Mouse (Mus musculus): ENCODE results near the gene Zfp119b. TPM values are rescaled to one million over a fixed set of nuclear protein-coding genes. Genes with fewer than 3 reads are reported as not detected.

Zfp119b gene
- polyA plus RNA-seq, 1 experiment from 2014 or later = 5.0 TPM

DNA sequence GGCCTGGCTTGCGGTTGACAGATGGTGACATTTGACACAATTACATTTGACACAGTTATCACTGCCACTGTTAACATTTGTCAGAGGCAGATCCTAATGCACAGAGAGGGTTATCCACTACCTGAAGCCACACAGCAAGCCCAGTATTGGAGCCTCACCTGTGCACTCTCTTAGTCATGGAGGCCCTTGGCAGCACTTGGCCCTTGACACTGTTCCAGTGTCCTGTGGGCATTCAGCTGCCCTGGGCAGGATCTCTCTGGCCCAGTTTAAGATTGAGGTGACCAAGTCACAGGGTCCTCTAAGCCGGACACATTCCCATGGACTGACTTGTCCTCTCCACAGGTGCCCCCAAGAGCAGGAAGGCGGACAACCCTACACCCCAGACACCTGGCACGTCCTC, 17.9 kb upstream of the Zfp119b start:
- 93% methylated on average over 4 of the region's 4 CpGs for WGBS
- Histone ChIP-seq H3K4me1 (replicated peaks) (peaks cover 12% of the 10 kb centered on the region), H3K27ac (no peak overlapping the region), H3K27me3 (peaks cover 5% of the 10 kb centered on the region; the same call in 1 of the 2 replicates), H3K9me3 (no peaks in the 10 kb centered on the region), H3K9ac (replicated peaks) (no peak overlapping the region), H3K4me2 (no peak overlapping the region), H3K4me3 (replicated peaks) (no peak overlapping the region), H3K36me3 (peaks cover 59% of the 10 kb centered on the region)
- no peak for ATAC-seq (ENCODE audit: insufficient number of reproducible peaks, insufficient read depth, low FRiP score, low TSS enrichment, low read depth)

DNA sequence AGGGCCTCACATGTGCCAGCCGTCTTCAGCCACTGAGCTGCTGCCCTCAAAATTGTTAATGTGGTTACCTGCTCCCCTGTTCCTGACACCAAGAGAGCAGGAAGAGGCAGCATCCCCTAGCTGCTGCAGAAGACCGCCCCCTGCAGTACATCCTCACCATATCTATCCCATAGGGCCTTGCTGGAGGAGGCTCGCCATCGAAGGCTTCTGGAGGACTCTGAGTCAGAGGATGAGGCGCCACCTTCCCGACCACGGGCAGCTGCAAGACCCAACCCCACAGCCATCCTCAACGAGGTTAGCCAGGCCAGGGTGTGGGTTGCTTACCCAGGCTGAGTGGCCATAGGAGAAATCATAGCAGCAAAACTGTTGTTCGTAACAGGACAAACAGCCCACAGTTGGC, 15.7 kb upstream of the Zfp119b start:
- no peak overlapping the region for H3K9ac ChIP-seq (replicated peaks)
- no peak overlapping the region for H3K27ac ChIP-seq
- H3K9me3 ChIP-seq = no peaks in the 10 kb centered on the region
- 81% methylated on average over 9 of the region's 9 CpGs for WGBS
- H3K4me2 ChIP-seq = no peak overlapping the region
- H3K36me3 ChIP-seq = peaks cover 75% of the 10 kb centered on the region
- H3K4me1 ChIP-seq (replicated peaks) = no peaks in the 10 kb centered on the region; the same call in 1 of the 2 replicates
- no peaks in the 10 kb centered on the region for H3K27me3 ChIP-seq
- H3K4me3 ChIP-seq (replicated peaks) = no peak overlapping the region
- no peak for ATAC-seq (ENCODE audit: insufficient number of reproducible peaks, insufficient read depth, low FRiP score, low TSS enrichment, low read depth)

- Histone ChIP-seq H3K9me3 (no peaks in the 10 kb centered on the region), H3K27ac (no peak overlapping the region), H3K4me2 (no peak overlapping the region), H3K9ac (replicated peaks) (no peak overlapping the region), H3K27me3 (no peaks in the 10 kb centered on the region), H3K36me3 (peaks cover 75% of the 10 kb centered on the region), H3K4me3 (replicated peaks) (no peak overlapping the region), H3K4me1 (replicated peaks) (peaks cover 5% of the 10 kb centered on the region)
- no peak for ATAC-seq (ENCODE audit: insufficient number of reproducible peaks, insufficient read depth, low FRiP score, low TSS enrichment, low read depth)
- WGBS = 90% methylated on average over 10 of the region's 10 CpGs
These were observed 15.2 kb upstream of the Zfp119b start for GRCm38 (mm10) chr17:55964496-55964895.

DNA sequence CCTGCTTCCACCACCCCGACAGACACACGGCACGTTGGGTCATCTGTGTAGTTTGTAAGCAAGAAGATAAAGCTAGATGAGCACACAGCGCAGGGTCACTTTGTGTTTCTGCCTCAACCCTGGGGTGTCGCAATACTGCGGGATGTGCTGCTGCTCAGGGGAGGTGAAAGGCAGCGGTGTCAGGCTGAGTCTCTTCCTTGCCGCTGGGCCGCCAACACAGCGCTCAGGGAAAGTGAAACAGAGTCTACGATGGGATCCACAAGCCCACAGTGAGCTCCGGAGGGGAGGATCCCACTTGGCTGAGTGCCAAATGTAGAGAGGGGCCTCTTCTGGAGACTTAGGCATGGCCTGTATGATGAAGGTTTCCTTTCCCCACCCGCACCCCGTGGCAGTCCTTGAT, 13.9 kb upstream of the Zfp119b start:
- H3K9ac ChIP-seq (replicated peaks) = no peak overlapping the region
- H3K36me3 ChIP-seq = peaks cover 71% of the 10 kb centered on the region
- no peak overlapping the region for H3K27ac ChIP-seq
- no peaks in the 10 kb centered on the region for H3K27me3 ChIP-seq
- 82% methylated on average over 14 of the region's 14 CpGs for WGBS
- H3K4me3 ChIP-seq (replicated peaks) = no peak overlapping the region
- H3K4me1 ChIP-seq (replicated peaks) = peaks cover 9% of the 10 kb centered on the region
- ATAC-seq (ENCODE audit: insufficient number of reproducible peaks, insufficient read depth, low FRiP score, low TSS enrichment, low read depth) = no peak
- H3K4me2 ChIP-seq = no peak overlapping the region
- no peaks in the 10 kb centered on the region for H3K9me3 ChIP-seq

DNA sequence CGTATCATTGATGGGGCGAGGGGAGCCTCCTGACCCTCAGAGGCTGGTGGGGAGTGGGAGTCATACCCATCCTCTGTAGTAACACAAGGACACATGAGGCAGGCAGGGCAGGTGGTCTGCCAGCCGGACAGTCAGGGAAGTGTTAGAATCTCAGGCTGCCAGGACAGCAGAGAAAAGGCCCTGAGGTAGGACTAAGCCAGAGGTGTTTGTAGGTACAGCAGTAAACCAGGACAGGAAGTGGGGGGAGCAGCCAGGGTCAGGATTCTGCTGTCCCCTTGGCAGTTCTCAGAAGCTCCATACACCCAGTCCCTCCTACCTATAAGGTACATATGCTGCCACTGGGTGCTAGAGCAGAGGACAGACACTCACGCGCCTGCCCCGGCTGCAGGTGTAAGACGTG, 12.3 kb upstream of the Zfp119b start:
- Histone ChIP-seq H3K4me3 (replicated peaks) (no peak overlapping the region), H3K4me2 (no peak overlapping the region), H3K36me3 (peaks cover 55% of the 10 kb centered on the region), H3K9me3 (no peaks in the 10 kb centered on the region), H3K27me3 (no peaks in the 10 kb centered on the region), H3K4me1 (replicated peaks) (peaks cover 17% of the 10 kb centered on the region), H3K27ac (no peak overlapping the region), H3K9ac (replicated peaks) (no peak overlapping the region)
- 87% methylated on average over 7 of the region's 7 CpGs for WGBS
- no peak for ATAC-seq (ENCODE audit: insufficient number of reproducible peaks, insufficient read depth, low FRiP score, low TSS enrichment, low read depth)

DNA sequence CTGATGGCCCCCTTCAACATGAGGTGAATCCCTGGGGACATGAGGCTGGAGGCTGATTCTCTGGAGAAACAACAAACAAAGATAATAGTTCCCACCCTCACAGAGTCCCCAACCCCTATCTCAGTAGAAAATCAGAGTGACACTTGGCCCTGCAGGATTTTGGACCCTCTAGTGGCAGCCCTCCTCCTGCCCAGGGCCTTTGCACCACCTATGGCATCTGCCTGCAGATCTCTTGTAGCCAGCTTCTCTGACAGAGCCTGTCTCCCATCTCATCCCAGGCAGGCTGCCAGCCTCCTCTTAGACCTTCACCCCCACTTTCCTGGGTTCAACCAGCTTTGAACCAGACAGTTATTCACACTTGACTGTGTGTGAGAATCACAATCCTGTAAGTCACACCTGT, 11.5 kb upstream of the Zfp119b start:
- H3K4me2 ChIP-seq = no peak overlapping the region
- no peak overlapping the region for H3K4me3 ChIP-seq (replicated peaks)
- H3K9ac ChIP-seq (replicated peaks) = no peak overlapping the region
- no peaks in the 10 kb centered on the region for H3K27me3 ChIP-seq
- ATAC-seq (ENCODE audit: insufficient number of reproducible peaks, insufficient read depth, low FRiP score, low TSS enrichment, low read depth) = no peak
- no peak overlapping the region for H3K27ac ChIP-seq
- peaks cover 24% of the 10 kb centered on the region for H3K4me1 ChIP-seq (replicated peaks)
- H3K9me3 ChIP-seq = no peaks in the 10 kb centered on the region
- peaks cover 48% of the 10 kb centered on the region for H3K36me3 ChIP-seq

GRCm38 (mm10) chr17:55959946-55960740, 10.8 kb upstream of the Zfp119b start:
- Histone ChIP-seq H3K27me3 (peaks cover 3% of the 10 kb centered on the region), H3K9ac (replicated peaks) (peak overlapping the region; percentile 18; the same call in 1 of the 2 replicates), H3K4me2 (peak overlapping the region; percentile 79), H3K4me1 (replicated peaks) (peaks cover 24% of the 10 kb centered on the region), H3K36me3 (peaks cover 43% of the 10 kb centered on the region), H3K27ac (no peak overlapping the region), H3K4me3 (replicated peaks) (peak overlapping the region; percentile 53), H3K9me3 (no peaks in the 10 kb centered on the region)
- no peak for ATAC-seq (ENCODE audit: insufficient number of reproducible peaks, insufficient read depth, low FRiP score, low TSS enrichment, low read depth)
- WGBS = 76% methylated on average over 10 of the region's 10 CpGs

GRCm38 (mm10) chr17:55958918-55959728, 9.8 kb upstream of the Zfp119b start, which contains the start of gene Yju2:
Yju2 (plus strand) TSS chr17:55959099.
- under 1% methylated on average over 46 of the region's 46 CpGs for WGBS
- peaks cover 13% of the 10 kb centered on the region for H3K27me3 ChIP-seq
- H3K9me3 ChIP-seq = no peaks in the 10 kb centered on the region
- H3K36me3 ChIP-seq = peaks cover 33% of the 10 kb centered on the region
- peak within 1 kb of the TSS; percentile 94 for H3K27ac ChIP-seq
- peaks cover 24% of the 10 kb centered on the region for H3K4me1 ChIP-seq (replicated peaks)
- peak within 1 kb of the TSS; percentile 79 for H3K4me2 ChIP-seq
- H3K9ac ChIP-seq (replicated peaks) = peak within 1 kb of the TSS; percentile 57
- peak within 1 kb of the TSS; percentile 53 for H3K4me3 ChIP-seq (replicated peaks)
- ATAC-seq (ENCODE audit: insufficient number of reproducible peaks, insufficient read depth, low FRiP score, low TSS enrichment, low read depth) = peak; percentile 83

GRCm38 (mm10) chr17:55958584-55958886, 9.2 kb upstream of the Zfp119b start:
- peaks cover 24% of the 10 kb centered on the region for H3K4me1 ChIP-seq (replicated peaks)
- H3K9ac ChIP-seq (replicated peaks) = peak overlapping the region; percentile 52
- H3K27me3 ChIP-seq = peaks cover 18% of the 10 kb centered on the region
- no peaks in the 10 kb centered on the region for H3K9me3 ChIP-seq
- peaks cover 27% of the 10 kb centered on the region for H3K36me3 ChIP-seq
- 26% methylated on average over 2 of the region's 2 CpGs for WGBS
- peak overlapping the region; percentile 79 for H3K4me2 ChIP-seq
- peak overlapping the region; percentile 94 for H3K27ac ChIP-seq
- peak overlapping the region; percentile 53 for H3K4me3 ChIP-seq (replicated peaks)
- no peak for ATAC-seq (ENCODE audit: insufficient number of reproducible peaks, insufficient read depth, low FRiP score, low TSS enrichment, low read depth)

DNA sequence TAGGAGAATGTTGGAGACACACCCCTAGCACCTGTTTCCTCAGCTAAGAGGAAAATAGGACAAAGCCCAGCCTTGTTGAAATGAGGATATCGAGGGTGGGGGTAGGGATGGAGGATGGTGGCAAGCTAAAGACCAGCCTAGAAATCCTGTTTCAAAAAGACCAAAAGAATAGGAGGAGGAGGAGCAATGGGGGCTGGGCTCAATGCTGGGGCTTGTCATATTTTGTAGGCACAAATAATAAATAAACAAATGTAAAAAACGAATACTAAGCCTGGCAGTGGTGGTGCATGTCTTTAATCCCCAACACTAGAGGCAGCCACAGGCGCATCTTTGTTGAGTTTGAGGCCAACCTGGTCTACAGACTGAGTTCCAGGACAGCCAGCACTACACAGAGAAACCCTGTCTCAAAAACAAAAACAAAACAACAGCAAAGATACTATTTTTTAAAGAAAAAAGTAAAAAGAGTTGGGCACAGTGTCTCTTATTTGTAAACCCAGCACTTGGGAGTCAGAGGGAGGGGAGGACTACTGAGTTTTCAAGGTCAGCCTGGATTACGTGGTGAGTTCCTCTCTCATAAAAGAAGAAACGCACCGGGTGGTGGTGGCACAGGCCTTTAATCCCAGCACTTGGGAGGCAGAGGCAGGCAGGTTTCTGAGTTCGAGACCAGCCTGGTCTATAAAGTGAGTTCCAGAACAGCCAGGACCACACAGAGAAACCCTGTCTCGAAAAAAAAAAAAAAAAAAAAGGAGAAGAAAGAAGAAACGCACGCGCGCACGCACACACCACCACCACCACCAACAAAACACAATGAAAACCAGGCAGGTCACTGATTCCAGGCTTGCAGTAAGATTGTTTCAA, 8.7 kb upstream of the Zfp119b start:
- Histone ChIP-seq H3K36me3 (peaks cover 21% of the 10 kb centered on the region), H3K9me3 (no peaks in the 10 kb centered on the region), H3K27ac (peak overlapping the region; percentile 94), H3K27me3 (peaks cover 21% of the 10 kb centered on the region), H3K9ac (replicated peaks) (peak overlapping the region; percentile 52), H3K4me3 (replicated peaks) (peak overlapping the region; percentile 53), H3K4me2 (peak overlapping the region; percentile 79), H3K4me1 (replicated peaks) (peaks cover 24% of the 10 kb centered on the region)
- no peak for ATAC-seq (ENCODE audit: insufficient number of reproducible peaks, insufficient read depth, low FRiP score, low TSS enrichment, low read depth)
- WGBS = 78% methylated on average over 13 of the region's 13 CpGs

DNA sequence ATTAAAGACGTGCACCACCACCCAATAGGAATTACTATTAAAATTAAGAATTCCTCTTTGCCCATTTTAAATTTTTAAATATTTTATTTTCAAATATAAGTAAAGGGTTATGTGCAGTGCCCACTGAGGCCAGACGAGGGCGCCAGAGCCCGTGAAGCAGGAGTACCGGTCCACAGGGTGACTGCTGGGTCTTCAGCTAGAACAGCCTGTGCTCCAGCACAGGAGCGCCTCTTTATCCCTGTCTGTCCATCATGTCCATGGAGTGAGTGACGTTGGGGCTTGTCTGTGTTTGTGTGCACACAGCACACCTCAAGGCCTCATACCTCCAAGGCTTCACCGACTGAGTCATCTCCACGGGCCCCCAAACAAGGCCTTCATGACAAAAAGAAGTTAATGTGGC, 7.9 kb upstream of the Zfp119b start:
- peak overlapping the region; percentile 4; the same call in 1 of the 2 replicates for H3K4me2 ChIP-seq
- no peak; the same call in 1 of the 2 replicates for ATAC-seq (ENCODE audit: insufficient number of reproducible peaks, insufficient read depth, low FRiP score, low TSS enrichment, low read depth)
- H3K4me1 ChIP-seq (replicated peaks) = peaks cover 24% of the 10 kb centered on the region
- H3K36me3 ChIP-seq = peaks cover 15% of the 10 kb centered on the region
- no peaks in the 10 kb centered on the region for H3K9me3 ChIP-seq
- no peak overlapping the region for H3K27ac ChIP-seq
- 15% methylated on average over 9 of the region's 9 CpGs for WGBS
- H3K9ac ChIP-seq (replicated peaks) = no peak overlapping the region
- H3K27me3 ChIP-seq = peaks cover 26% of the 10 kb centered on the region
- no peak overlapping the region for H3K4me3 ChIP-seq (replicated peaks)
